ENCODE assay signal across 7 mouse cellular contexts in genomic region chr4:32520628-32521360, GRCm38 (mm10).
A peak's percentile ranks its signal among the peaks of the same experiment; 100 is the strongest.
DNase-seq lines count a peak whose midpoint lies in the region; ATAC-seq and TF ChIP-seq lines count a peak whose summit lies in the region.

No protein-coding gene starts in this region.

- WGBS in hindbrain, embryonic 12.5 days: 25% methylated on average over 18 of the region's 18 CpGs
- 22% methylated on average over 18 of the region's 18 CpGs for WGBS in limb, embryonic 14.5 days

- no peak for TF ChIP-seq POLR2A in limb, embryonic 14.5 days (IDR thresholded peaks at IDR 0.05; ENCODE audit: borderline replicate concordance, extremely low read depth, insufficient read depth, insufficient read length)

- ATAC-seq in hindbrain, embryonic 12.5 days (ENCODE audit: low FRiP score): no peak
- 0 out of 2 replicates have a peak, but pooled peaks have one; percentile 44 for ATAC-seq in limb, embryonic 14.5 days (ENCODE audit: low FRiP score, low read depth)
- ATAC-seq in megakaryocyte, adult 5-6 weeks (ENCODE audit: poor library complexity, severe bottlenecking): no peak

- no peak overlapping the region for H3K9ac ChIP-seq in hindbrain, embryonic 12.5 days
- no peak overlapping the region for H3K9ac ChIP-seq in limb, embryonic 14.5 days (ENCODE audit: low read depth, low read length, severe bottlenecking)

- H3K27me3 ChIP-seq in hindbrain, embryonic 12.5 days: no peaks in the 10 kb centered on the region
- H3K27me3 ChIP-seq in limb, embryonic 14.5 days (ENCODE audit: control insufficient read depth, insufficient read depth, low read length): no peaks in the 10 kb centered on the region

- 0 out of 2 replicates have a peak overlapping the region, but pooled peaks have one; percentile 17 for H3K27ac ChIP-seq in hindbrain, embryonic 12.5 days
- no peak overlapping the region for H3K27ac ChIP-seq in limb, embryonic 14.5 days (replicated peaks; ENCODE audit: low read depth, low read length)

- H3K9me3 ChIP-seq in hindbrain, embryonic 12.5 days (replicated peaks): no peaks in the 10 kb centered on the region
- no peaks in the 10 kb centered on the region for H3K9me3 ChIP-seq in limb, embryonic 14.5 days (ENCODE audit: control insufficient read depth, low read length)

- H3K4me2 ChIP-seq in hindbrain, embryonic 12.5 days (replicated peaks): no peak overlapping the region
- H3K4me2 ChIP-seq in limb, embryonic 14.5 days (replicated peaks; ENCODE audit: low read depth, low read length, severe bottlenecking): 0 out of 2 replicates have a peak overlapping the region, but pooled peaks have one; percentile 3

- no peaks in the 10 kb centered on the region for H3K36me3 ChIP-seq in hindbrain, embryonic 12.5 days
- no peaks in the 10 kb centered on the region for H3K36me3 ChIP-seq in limb, embryonic 14.5 days (ENCODE audit: control insufficient read depth, insufficient read depth, low read length)

- H3K4me1 ChIP-seq in hindbrain, embryonic 12.5 days: peaks cover 57% of the 10 kb centered on the region
- peaks cover 35% of the 10 kb centered on the region for H3K4me1 ChIP-seq in limb, embryonic 14.5 days (ENCODE audit: control insufficient read depth, insufficient read depth, low read length)

- peak; percentile 30 for DNase-seq in NIH3T3 (ENCODE audit: low read depth)
- peak; percentile 79 for DNase-seq in embryo, embryonic 11 days
- DNase-seq in limb, embryonic 14.5 days (ENCODE audit: low spot score): no peak
- no peak for DNase-seq in ovary, adult 18-20 months (ENCODE audit: low spot score)
- no peak for DNase-seq in spleen, adult 12 weeks (ENCODE audit: low spot score)

- H3K4me3 ChIP-seq in hindbrain, embryonic 12.5 days: no peak overlapping the region
- H3K4me3 ChIP-seq in limb, embryonic 14.5 days (replicated peaks; ENCODE audit: low read length): no peak overlapping the region

Comparison
In these comparisons a context has a peak if more than half of its experiments do, and no peak if none do; other contexts are left out.
1. DNase-seq: peak in NIH3T3 (single experiment) and embryo, embryonic 11 days (single experiment); none in limb, embryonic 14.5 days (single experiment), ovary, adult 18-20 months (single experiment) and spleen, adult 12 weeks (single experiment).